Mouse (Mus musculus) gastrocnemius, postnatal 25 days (tissue): ENCODE measurements around the gene Tcf12. TPM values are rescaled to one million over a fixed set of nuclear protein-coding genes. Genes with fewer than 3 reads are reported as not detected.

Source experiments
- DNase-seq: peaks from one replicate; pipeline ENCODE4 v3.0.0; 2022
- total RNA-seq, 2 experiments: library from RNA; stranded (reverse); gene quantifications; 1 replicate in 1 of 2; 2 replicates in 1 of 2; pipeline ENCODE4 v1.2.3; 2021

Gene Tcf12
- total RNA-seq, 2 experiments from 2014 or later: 25.1 to 25.9 TPM

DNA sequence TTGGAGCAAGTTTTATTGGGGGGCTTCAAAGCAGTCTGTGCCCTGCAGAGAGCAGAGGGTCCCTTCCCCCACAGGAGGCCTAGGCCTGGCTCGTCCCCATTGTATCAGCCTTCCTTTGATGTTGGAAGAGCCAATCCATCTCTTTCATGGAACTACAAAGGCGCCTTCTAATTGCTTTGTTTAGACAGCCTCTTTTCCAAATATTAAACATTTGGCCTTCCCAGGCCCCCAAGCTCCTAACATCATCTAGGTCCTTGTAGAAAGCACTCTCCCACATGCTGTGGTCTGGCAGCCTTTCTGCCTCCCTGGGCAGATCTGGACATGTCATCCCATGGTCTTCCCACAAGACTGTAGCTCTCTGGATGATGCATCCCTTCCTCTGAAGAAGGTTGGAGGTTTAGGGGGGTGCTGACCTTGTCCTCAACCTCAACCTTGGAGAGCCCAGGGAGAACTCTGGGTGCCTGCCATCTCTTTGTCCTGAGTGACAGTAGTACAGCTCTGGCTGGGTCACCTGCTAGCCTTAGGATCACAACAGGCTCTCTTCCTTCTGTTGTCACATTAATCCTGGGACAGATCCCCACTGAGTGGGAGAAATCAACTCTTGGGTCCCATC, 276.4 kb downstream of the Tcf12 start:
- no peak for DNase-seq

DNA sequence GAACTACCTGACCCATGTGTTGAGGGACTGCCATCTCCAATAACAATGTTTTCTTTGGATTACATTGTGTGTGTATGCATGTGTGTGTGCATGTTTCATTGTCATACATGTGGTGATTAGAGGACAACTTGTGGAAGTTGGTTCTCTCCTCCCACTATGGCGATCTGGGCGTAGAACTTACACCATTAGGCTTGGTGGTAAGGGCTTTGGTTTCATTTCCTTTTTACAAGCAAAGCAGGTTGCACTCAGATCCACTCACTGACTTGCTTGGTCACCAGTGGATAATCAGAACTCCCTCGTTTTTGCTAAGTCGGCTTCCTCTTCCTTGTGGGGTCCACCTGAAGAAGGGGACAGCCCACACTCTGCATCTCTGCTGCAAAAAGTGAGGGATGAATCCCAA, 277.0 kb downstream of the Tcf12 start:
- DNase-seq: no peak

DNA sequence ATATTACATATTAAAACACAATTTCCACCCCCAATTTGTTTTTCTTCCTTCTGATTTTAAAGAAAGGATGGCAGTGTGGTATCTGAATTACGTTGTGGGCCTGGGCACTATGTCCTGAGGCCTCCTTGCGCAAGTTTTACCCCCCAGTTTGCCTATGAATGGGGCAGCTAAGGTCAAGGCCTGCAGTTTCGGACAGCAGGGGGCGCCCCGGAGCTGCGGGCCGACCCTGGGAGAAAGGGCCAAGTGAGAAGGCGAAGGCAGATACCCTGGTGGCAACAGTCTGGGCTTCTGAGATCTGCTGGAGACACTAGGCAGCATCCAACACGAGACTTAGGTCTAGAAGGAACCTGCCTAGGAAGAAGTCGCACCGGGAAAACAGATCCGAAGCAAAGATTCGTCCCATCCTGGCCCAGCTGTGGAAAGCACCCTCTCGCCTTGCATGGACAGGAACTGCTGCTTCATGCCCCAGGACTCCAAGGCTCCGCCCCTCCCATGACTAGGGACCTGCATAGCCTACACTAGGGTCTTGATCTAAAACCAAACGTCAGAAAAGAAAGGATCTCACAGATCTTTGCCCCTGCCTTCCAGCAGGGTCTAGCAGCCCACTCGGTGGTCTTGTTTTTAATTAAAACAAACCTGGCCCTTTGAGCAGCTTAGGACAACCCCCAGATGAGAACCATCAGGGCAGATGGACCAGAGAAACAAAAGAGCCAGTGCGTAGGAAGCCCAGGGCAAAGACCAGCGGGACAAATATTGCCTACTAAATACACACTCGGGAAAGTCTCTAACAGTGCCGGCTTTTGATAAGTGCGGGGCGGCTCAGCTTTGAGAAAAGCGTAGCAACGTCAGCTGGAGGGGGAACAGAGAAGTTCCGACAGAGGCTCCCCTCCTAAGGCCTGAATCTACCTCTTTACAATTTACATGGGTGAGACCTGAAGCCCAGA, 279.6 kb downstream of the Tcf12 start:
- peak; percentile 61 for DNase-seq

DNA sequence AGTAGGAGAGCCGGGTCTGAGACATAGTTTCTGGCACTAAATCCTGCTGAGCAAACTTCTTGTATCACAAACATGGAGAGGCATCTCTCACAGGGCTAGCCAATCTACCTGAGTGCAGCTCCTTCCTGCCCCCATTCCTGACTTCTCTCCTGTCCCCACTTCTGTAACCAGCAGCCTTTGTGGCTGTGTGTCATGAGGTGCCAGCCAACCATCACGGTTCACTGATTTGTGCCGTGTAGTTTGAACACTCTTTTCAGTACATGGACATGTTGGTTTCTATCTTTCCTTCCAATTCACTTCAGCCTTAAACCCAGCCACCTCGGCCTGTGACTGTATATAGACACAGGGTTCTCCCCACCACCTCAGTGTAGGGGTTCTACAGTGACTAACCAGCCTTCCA, 280.7 kb downstream of the Tcf12 start:
- DNase-seq: no peak

- peak; percentile 26 for DNase-seq
Measured at GRCm38 (mm10) chr9:71830365-71830764, 281.3 kb downstream of the Tcf12 start.

DNA sequence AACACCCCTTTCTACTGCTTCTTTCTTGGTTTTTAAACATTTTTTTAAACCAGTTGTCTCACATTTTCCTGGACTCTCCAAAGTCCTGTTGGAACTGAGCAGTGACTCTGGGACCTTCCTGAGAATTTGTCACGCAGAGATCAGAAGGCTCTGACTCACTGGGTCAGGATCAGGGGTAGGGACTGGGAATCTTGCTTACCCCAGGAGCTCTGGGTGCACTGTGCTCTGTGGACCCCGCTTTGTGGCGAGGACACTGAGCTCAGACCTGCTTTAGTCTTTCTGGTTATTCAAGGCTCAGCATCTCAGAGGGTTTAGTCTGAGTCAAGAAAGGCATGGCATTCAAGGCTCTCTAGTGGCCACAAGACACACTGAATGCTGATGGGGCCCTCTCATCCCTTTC, 281.9 kb downstream of the Tcf12 start:
- DNase-seq: no peak

- no peak for DNase-seq
Measured at GRCm38 (mm10) chr9:71829137-71829536, 282.5 kb downstream of the Tcf12 start.

- DNase-seq: no peak
Measured at GRCm38 (mm10) chr9:71827371-71827770, 284.3 kb downstream of the Tcf12 start.

- DNase-seq: peak; percentile 85
Measured at GRCm38 (mm10) chr9:71826040-71826525, 285.6 kb downstream of the Tcf12 start.

DNA sequence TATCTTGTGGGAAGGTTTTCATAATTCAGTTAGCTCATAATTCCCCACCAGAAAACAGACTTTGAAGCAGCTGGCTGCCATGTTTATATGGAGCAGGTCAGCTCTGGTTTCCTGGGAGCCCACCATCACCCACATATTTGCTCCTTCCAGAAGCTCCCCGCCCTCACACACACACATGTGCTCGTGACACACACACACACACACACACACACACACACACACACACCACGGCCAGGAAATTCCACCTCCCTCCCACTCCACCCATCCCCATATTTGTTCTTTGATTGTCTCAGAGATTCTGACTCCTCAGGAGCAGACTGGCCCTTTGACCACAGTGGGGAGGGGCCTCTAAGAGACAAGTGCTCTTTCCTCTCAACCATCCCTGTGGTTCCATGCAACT, 289.7 kb downstream of the Tcf12 start:
- no peak for DNase-seq

DNA sequence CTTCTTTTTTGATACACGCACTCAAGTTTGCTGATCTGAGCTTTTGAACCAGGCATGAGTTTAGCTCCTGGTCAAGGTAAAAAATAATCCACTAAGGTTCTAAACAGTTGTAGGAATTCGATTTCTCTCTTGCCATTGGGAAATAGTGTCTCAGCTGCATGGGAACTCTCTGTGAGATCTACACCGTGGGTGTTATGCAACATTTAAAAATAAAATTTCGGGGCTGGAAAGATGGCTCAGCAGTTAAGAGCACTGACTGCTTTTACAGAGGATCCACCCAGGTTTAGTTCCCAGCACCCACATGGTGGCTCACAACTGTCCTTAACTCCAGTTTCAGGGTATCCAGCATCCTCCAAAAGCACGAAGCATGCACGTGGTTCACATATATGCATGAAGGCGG, 293.2 kb downstream of the Tcf12 start:
- DNase-seq: no peak

DNA sequence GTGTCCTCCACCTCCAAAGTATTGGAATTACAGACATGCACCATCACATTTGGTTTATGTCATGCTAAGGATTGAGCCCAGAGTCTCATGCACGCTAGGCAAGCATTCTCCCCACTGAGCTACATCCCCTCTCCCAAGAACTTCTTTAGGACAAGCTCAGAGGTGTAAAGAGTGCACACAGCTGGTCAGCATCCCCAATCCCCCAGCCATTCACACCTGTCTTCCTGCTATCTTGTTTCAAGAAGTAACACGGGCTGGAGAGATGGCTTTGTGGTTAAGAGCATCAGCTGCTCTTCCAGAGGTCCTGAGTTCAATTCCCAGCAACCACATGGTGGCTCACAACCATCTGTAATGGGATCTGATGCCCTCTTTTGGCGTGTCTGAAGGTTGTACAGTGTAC, 295.6 kb downstream of the Tcf12 start:
- no peak for DNase-seq

DNA sequence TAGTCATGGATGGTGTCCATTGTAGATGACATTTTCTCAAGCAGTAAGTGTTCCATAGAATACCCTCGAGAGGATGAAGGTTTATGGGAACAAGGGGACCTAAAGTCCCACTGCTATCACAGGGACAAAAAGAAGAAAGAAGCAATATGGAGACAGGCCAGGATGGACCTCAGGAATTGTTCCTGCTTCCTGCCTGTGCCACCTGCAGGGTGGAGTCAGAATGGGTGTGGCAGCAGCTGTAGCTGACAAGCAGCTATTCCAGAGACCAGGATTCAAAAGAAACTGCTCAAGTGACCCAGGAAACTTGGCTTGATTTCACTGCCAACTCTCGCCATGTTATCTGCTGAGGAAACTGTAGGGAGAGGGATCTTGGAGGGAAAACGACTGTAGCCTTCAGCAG, 298.1 kb downstream of the Tcf12 start:
- DNase-seq: no peak

DNA sequence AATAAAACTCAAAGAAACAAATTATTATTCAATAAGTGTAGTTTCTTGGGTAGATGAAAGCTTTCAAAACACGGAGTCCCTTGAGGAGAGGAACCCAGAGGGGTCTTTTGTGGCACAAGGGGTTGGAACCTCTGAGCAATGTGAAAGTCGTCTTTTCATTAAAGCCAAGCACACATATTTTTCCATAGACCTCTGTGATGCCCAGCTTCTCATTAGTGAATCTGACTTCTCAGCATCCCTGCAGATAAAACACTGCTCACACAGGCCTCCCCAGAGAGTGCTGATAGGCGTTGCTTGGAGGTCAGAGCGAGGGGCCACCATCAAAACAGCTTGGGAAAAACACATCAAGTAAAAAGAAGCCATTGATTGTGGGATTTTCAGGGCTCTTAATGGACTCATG, 298.8 kb downstream of the Tcf12 start:
- no peak for DNase-seq

- no peak for DNase-seq
Measured at GRCm38 (mm10) chr9:71812402-71812801, 299.3 kb downstream of the Tcf12 start.

GRCm38 (mm10) chr9:71811404-71811803, 300.3 kb downstream of the Tcf12 start:
- DNase-seq: no peak

DNA sequence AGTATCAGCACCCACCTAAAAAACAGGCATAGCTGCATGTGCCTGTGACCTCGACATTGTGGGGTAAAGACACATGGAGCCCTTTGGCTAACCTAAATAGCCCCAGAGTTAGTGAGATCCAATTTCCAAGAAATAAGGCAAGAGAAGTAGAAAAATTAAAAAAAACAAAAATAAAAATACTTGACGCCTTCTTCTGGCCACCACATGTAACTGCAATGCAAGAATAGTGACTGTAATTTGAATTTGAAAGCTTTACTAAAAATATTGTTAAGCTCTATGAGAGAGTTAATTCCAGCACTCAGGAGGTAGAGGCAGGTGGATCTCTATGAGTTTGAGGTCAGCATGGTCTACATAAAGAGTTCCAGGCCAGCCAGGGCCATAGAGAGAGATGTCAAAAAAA, 300.9 kb downstream of the Tcf12 start:
- no peak for DNase-seq

- no peak for DNase-seq
Measured at GRCm38 (mm10) chr9:71808640-71809254, 302.9 kb downstream of the Tcf12 start.

GRCm38 (mm10) chr9:71807801-71808200, 303.9 kb downstream of the Tcf12 start:
- DNase-seq: no peak

DNA sequence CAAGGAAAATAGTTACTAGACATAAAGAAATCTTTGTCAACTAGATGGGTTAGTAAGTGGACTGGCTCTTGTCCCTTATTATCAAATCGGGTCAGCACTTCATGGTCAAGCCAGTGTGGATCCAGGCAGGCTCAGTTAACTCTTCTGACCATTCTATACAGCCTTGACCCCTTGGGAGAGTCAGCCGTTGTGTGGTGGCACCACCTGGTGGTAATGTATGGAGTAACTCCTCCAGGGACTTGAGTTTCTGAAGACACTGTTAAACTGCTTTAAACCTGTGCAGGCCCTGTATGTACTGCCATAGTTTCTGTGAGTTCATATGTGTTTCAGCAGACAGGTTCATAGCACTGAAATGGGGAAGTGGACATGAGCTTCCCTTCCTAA, 305.3 kb downstream of the Tcf12 start:
- DNase-seq: peak; percentile 59

GRCm38 (mm10) chr9:71805646-71806421, 305.8 kb downstream of the Tcf12 start:
- no peak for DNase-seq

GRCm38 (mm10) chr9:71804116-71804515, 307.6 kb downstream of the Tcf12 start:
- no peak for DNase-seq
